Mouse (Mus musculus): ENCODE results near the gene Atrnl1. TPM values are rescaled to one million over a fixed set of nuclear protein-coding genes. Genes with fewer than 3 reads are reported as not detected.

Gene Atrnl1
- polyA plus RNA-seq, 1 experiment: 5.6 TPM

GRCm38 (mm10) chr19:58021514-58022284 lies 410.9 kb downstream of the Atrnl1 start:
- Histone ChIP-seq H3K4me3 (ENCODE audit: extremely low read depth, insufficient read depth, insufficient read length) (no peak overlapping the region), H3K27ac (ENCODE audit: insufficient read depth, low read length) (no peak overlapping the region), H3K27me3 (ENCODE audit: control insufficient read depth, insufficient read depth, low read length) (no peaks in the 10 kb centered on the region), H3K36me3 (ENCODE audit: control insufficient read depth, insufficient read depth, low read length) (no peaks in the 10 kb centered on the region), H3K4me1 (ENCODE audit: control insufficient read depth, insufficient read depth, insufficient read length) (no peaks in the 10 kb centered on the region)
- TF ChIP-seq POLR2A (IDR thresholded peaks at IDR 0.05; ENCODE audit: low read depth, low read length) (no peak), CTCF (IDR thresholded peaks at IDR 0.05; ENCODE audit: extremely low read depth, insufficient read depth, insufficient read length, insufficient replicate concordance) (no peak)
- DNase-seq (ENCODE audit: low read depth in 1 of 2, low spot score in 2 of 2): no peak
- 98% methylated on average over 8 of the region's 8 CpGs for WGBS

GRCm38 (mm10) chr19:58023216-58023825 lies 412.5 kb downstream of the Atrnl1 start:
- no peaks in the 10 kb centered on the region for H3K36me3 ChIP-seq (ENCODE audit: control insufficient read depth, insufficient read depth, low read length)
- no peaks in the 10 kb centered on the region for H3K4me1 ChIP-seq (ENCODE audit: control insufficient read depth, insufficient read depth, insufficient read length)
- no peak for TF ChIP-seq CTCF (IDR thresholded peaks at IDR 0.05; ENCODE audit: extremely low read depth, insufficient read depth, insufficient read length, insufficient replicate concordance)
- TF ChIP-seq POLR2A (IDR thresholded peaks at IDR 0.05; ENCODE audit: low read depth, low read length): no peak
- no peaks in the 10 kb centered on the region for H3K27me3 ChIP-seq (ENCODE audit: control insufficient read depth, insufficient read depth, low read length)
- WGBS: 83% methylated on average over 14 of the region's 14 CpGs
- DNase-seq (ENCODE audit: low read depth in 1 of 2, low spot score in 2 of 2): no peak
- H3K4me3 ChIP-seq (ENCODE audit: extremely low read depth, insufficient read depth, insufficient read length): no peak overlapping the region
- no peak overlapping the region for H3K27ac ChIP-seq (ENCODE audit: insufficient read depth, low read length)

GRCm38 (mm10) chr19:58025053-58025452 lies 414.2 kb downstream of the Atrnl1 start:
- Histone ChIP-seq H3K27me3 (ENCODE audit: control insufficient read depth, insufficient read depth, low read length) (no peaks in the 10 kb centered on the region), H3K4me3 (ENCODE audit: extremely low read depth, insufficient read depth, insufficient read length) (no peak overlapping the region), H3K27ac (ENCODE audit: insufficient read depth, low read length) (no peak overlapping the region), H3K36me3 (ENCODE audit: control insufficient read depth, insufficient read depth, low read length) (no peaks in the 10 kb centered on the region), H3K4me1 (ENCODE audit: control insufficient read depth, insufficient read depth, insufficient read length) (no peaks in the 10 kb centered on the region)
- WGBS: 96% methylated on average over 2 of the region's 2 CpGs
- DNase-seq (ENCODE audit: low read depth in 1 of 2, low spot score in 2 of 2): no peak
- TF ChIP-seq CTCF (IDR thresholded peaks at IDR 0.05; ENCODE audit: extremely low read depth, insufficient read depth, insufficient read length, insufficient replicate concordance) (no peak), POLR2A (IDR thresholded peaks at IDR 0.05; ENCODE audit: low read depth, low read length) (no peak)

GRCm38 (mm10) chr19:58029661-58030060 lies 418.8 kb downstream of the Atrnl1 start:
- Histone ChIP-seq H3K27me3 (ENCODE audit: control insufficient read depth, insufficient read depth, low read length) (no peaks in the 10 kb centered on the region), H3K36me3 (ENCODE audit: control insufficient read depth, insufficient read depth, low read length) (no peaks in the 10 kb centered on the region), H3K27ac (ENCODE audit: insufficient read depth, low read length) (no peak overlapping the region), H3K4me1 (ENCODE audit: control insufficient read depth, insufficient read depth, insufficient read length) (no peaks in the 10 kb centered on the region), H3K4me3 (ENCODE audit: extremely low read depth, insufficient read depth, insufficient read length) (no peak overlapping the region)
- 86% methylated on average over 2 of the region's 2 CpGs for WGBS
- no peak for DNase-seq (ENCODE audit: low read depth in 1 of 2, low spot score in 2 of 2)
- TF ChIP-seq CTCF (IDR thresholded peaks at IDR 0.05; ENCODE audit: extremely low read depth, insufficient read depth, insufficient read length, insufficient replicate concordance): no peak
- TF ChIP-seq POLR2A (IDR thresholded peaks at IDR 0.05; ENCODE audit: low read depth, low read length): no peak

GRCm38 (mm10) chr19:58033241-58033640 lies 422.4 kb downstream of the Atrnl1 start:
- no peak overlapping the region for H3K27ac ChIP-seq (ENCODE audit: insufficient read depth, low read length)
- no peak overlapping the region for H3K4me3 ChIP-seq (ENCODE audit: extremely low read depth, insufficient read depth, insufficient read length)
- TF ChIP-seq POLR2A (IDR thresholded peaks at IDR 0.05; ENCODE audit: low read depth, low read length) (no peak), CTCF (IDR thresholded peaks at IDR 0.05; ENCODE audit: extremely low read depth, insufficient read depth, insufficient read length, insufficient replicate concordance) (no peak)
- H3K4me1 ChIP-seq (ENCODE audit: control insufficient read depth, insufficient read depth, insufficient read length): no peaks in the 10 kb centered on the region
- H3K27me3 ChIP-seq (ENCODE audit: control insufficient read depth, insufficient read depth, low read length): no peaks in the 10 kb centered on the region
- H3K36me3 ChIP-seq (ENCODE audit: control insufficient read depth, insufficient read depth, low read length): no peaks in the 10 kb centered on the region
- DNase-seq (ENCODE audit: low read depth in 1 of 2, low spot score in 2 of 2): no peak
- WGBS: 92% methylated on average over 5 of the region's 5 CpGs

GRCm38 (mm10) chr19:58036166-58036565 lies 425.3 kb downstream of the Atrnl1 start:
- Histone ChIP-seq H3K27ac (ENCODE audit: insufficient read depth, low read length) (no peak overlapping the region), H3K27me3 (ENCODE audit: control insufficient read depth, insufficient read depth, low read length) (no peaks in the 10 kb centered on the region), H3K4me3 (ENCODE audit: extremely low read depth, insufficient read depth, insufficient read length) (no peak overlapping the region), H3K4me1 (ENCODE audit: control insufficient read depth, insufficient read depth, insufficient read length) (no peaks in the 10 kb centered on the region), H3K36me3 (ENCODE audit: control insufficient read depth, insufficient read depth, low read length) (no peaks in the 10 kb centered on the region)
- WGBS: 88% methylated on average over 3 of the region's 3 CpGs
- no peak for TF ChIP-seq POLR2A (IDR thresholded peaks at IDR 0.05; ENCODE audit: low read depth, low read length)
- no peak for TF ChIP-seq CTCF (IDR thresholded peaks at IDR 0.05; ENCODE audit: extremely low read depth, insufficient read depth, insufficient read length, insufficient replicate concordance)
- no peak for DNase-seq (ENCODE audit: low read depth in 1 of 2, low spot score in 2 of 2)

- H3K36me3 ChIP-seq (ENCODE audit: control insufficient read depth, insufficient read depth, low read length): no peaks in the 10 kb centered on the region
- TF ChIP-seq CTCF (IDR thresholded peaks at IDR 0.05; ENCODE audit: extremely low read depth, insufficient read depth, insufficient read length, insufficient replicate concordance): no peak
- TF ChIP-seq POLR2A (IDR thresholded peaks at IDR 0.05; ENCODE audit: low read depth, low read length): no peak
- no peak overlapping the region for H3K27ac ChIP-seq (ENCODE audit: insufficient read depth, low read length)
- H3K4me1 ChIP-seq (ENCODE audit: control insufficient read depth, insufficient read depth, insufficient read length): no peaks in the 10 kb centered on the region
- DNase-seq (ENCODE audit: low read depth in 1 of 2, low spot score in 2 of 2): no peak
- no peaks in the 10 kb centered on the region for H3K27me3 ChIP-seq (ENCODE audit: control insufficient read depth, insufficient read depth, low read length)
- 91% methylated on average over 8 of the region's 8 CpGs for WGBS
- no peak overlapping the region for H3K4me3 ChIP-seq (ENCODE audit: extremely low read depth, insufficient read depth, insufficient read length)
Observed at GRCm38 (mm10) chr19:58043120-58043519, 432.3 kb downstream of the Atrnl1 start.
